Mouse (Mus musculus) embryonic facial prominence, embryonic 14.5 days (tissue): ENCODE data around the gene Mipol1. TPM values are rescaled to one million over a fixed set of nuclear protein-coding genes. Genes with fewer than 3 reads are reported as not detected.

Source experiments
- ATAC-seq: fragments of 200-750 bp; cut with Nextera tagmentation; 2 replicates; pipeline ENCODE4 v1.8.0; 2017; ENCODE audit warnings: low read depth, moderate number of reproducible peaks, moderate TSS enrichment
- DNase-seq: peaks from one replicate; pipeline ENCODE4 v3.0.0-alpha.2; 2015; ENCODE audit warnings: low spot score
- H3K27ac ChIP-seq: fragments of 300-500 bp; sonication (generic); replicated peaks from 2 replicates; pipeline ENCODE4 v1.5.1; 2014; ENCODE audit warnings: low read depth, mild to moderate bottlenecking, low read length, moderate library complexity
- H3K27me3 ChIP-seq: fragments of 300-500 bp; sonication (generic); replicated peaks from 2 replicates; pipeline ENCODE4 v1.6.1; 2014; ENCODE audit warnings: low read length; ENCODE audit not compliant: control insufficient read depth, insufficient read depth
- H3K36me3 ChIP-seq: fragments of 300-500 bp; sonication (generic); 2 replicates; pipeline ENCODE4 v1.6.1; 2014; ENCODE audit warnings: low read length, mixed read lengths; ENCODE audit not compliant: control insufficient read depth, insufficient read depth
- H3K4me1 ChIP-seq: fragments of 300-500 bp; sonication (generic); 2 replicates; pipeline ENCODE4 v1.6.1; 2014; ENCODE audit warnings: antibody characterized with exemption, low read length; ENCODE audit not compliant: control insufficient read depth, insufficient read depth
- H3K4me2 ChIP-seq: fragments of 300-500 bp; sonication (generic); 2 replicates; pipeline ENCODE4 v1.6.1; 2014; ENCODE audit warnings: low read depth, mild to moderate bottlenecking, low read length, moderate library complexity, mixed read lengths
- H3K4me3 ChIP-seq: fragments of 300-500 bp; sonication (generic); 2 replicates; pipeline ENCODE4 v1.5.1; 2014; ENCODE audit warnings: low read depth, mild to moderate bottlenecking, low read length
- H3K9ac ChIP-seq: fragments of 300-500 bp; sonication (generic); 2 replicates; pipeline ENCODE4 v1.6.1; 2014; ENCODE audit warnings: low read depth, mild to moderate bottlenecking, low read length, moderate library complexity, mixed read lengths
- H3K9me3 ChIP-seq: fragments of 300-500 bp; sonication (generic); 2 replicates; pipeline ENCODE4 v1.6.1; 2016; ENCODE audit warnings: low read length; ENCODE audit not compliant: control insufficient read depth
- WGBS: fragments of 180-500 bp; shearing (Covaris S2); extraction: QIAGEN DNeasy Blood & Tissue Kit; methylation state at CpG from one replicate; pipeline ENCODE4 v1.1.7; 2014; 5-methylcytosine and 5-hydroxymethylcytosine counted together
- polyA plus RNA-seq: library from polyadenylated mRNA; unstranded; fragments of >200 nt; fragmentation: Nextera tagmentation; extraction: Ambion mirVana; gene quantifications from 2 replicates; pipeline ENCODE4 v1.2.1, GENCODE M21; 2014

Gene Mipol1
- polyA plus RNA-seq, 1 experiment from 2014 or later: 6.9 TPM

- no peaks in the 10 kb centered on the region for H3K27me3 ChIP-seq
- ATAC-seq: no peak
- H3K4me1 ChIP-seq: no peaks in the 10 kb centered on the region
- 56% methylated on average over 4 of the region's 4 CpGs for WGBS
- H3K9me3 ChIP-seq: no peaks in the 10 kb centered on the region
- no peak overlapping the region for H3K27ac ChIP-seq
- H3K36me3 ChIP-seq: no peaks in the 10 kb centered on the region
- H3K4me2 ChIP-seq: no peak overlapping the region
- H3K9ac ChIP-seq: no peak overlapping the region
- DNase-seq: peak; percentile 23
- H3K4me3 ChIP-seq: no peak overlapping the region
Measured at GRCm38 (mm10) chr12:57509726-57510125, 279.5 kb downstream of the Mipol1 start.

- 76% methylated on average over 4 of the region's 4 CpGs for WGBS
- H3K36me3 ChIP-seq: no peaks in the 10 kb centered on the region
- ATAC-seq: no peak
- DNase-seq: no peak
- H3K9me3 ChIP-seq: no peaks in the 10 kb centered on the region
- no peak overlapping the region for H3K27ac ChIP-seq
- no peaks in the 10 kb centered on the region for H3K4me1 ChIP-seq
- H3K9ac ChIP-seq: no peak overlapping the region
- H3K27me3 ChIP-seq: no peaks in the 10 kb centered on the region
- no peak overlapping the region for H3K4me2 ChIP-seq
- H3K4me3 ChIP-seq: no peak overlapping the region
Measured at GRCm38 (mm10) chr12:57511127-57511526, 280.9 kb downstream of the Mipol1 start.

GRCm38 (mm10) chr12:57511560-57511959 is 281.3 kb downstream of the Mipol1 start:
- Histone ChIP-seq H3K4me1 (no peaks in the 10 kb centered on the region), H3K27ac (no peak overlapping the region), H3K9ac (no peak overlapping the region), H3K9me3 (no peaks in the 10 kb centered on the region), H3K4me3 (no peak overlapping the region), H3K27me3 (no peaks in the 10 kb centered on the region), H3K4me2 (no peak overlapping the region), H3K36me3 (no peaks in the 10 kb centered on the region)
- DNase-seq: no peak
- ATAC-seq: no peak
- WGBS: 82% methylated on average over 5 of the region's 5 CpGs

- no peak overlapping the region for H3K4me3 ChIP-seq
- H3K27ac ChIP-seq: no peak overlapping the region
- ATAC-seq: no peak
- DNase-seq: no peak
- H3K9ac ChIP-seq: no peak overlapping the region
- no peak overlapping the region for H3K4me2 ChIP-seq
- H3K36me3 ChIP-seq: no peaks in the 10 kb centered on the region
- H3K9me3 ChIP-seq: no peaks in the 10 kb centered on the region
- 60% methylated on average over 1 of the region's 1 CpGs for WGBS
- H3K27me3 ChIP-seq: no peaks in the 10 kb centered on the region
- H3K4me1 ChIP-seq: no peaks in the 10 kb centered on the region
Measured at GRCm38 (mm10) chr12:57514552-57514951, 284.3 kb downstream of the Mipol1 start.

- H3K9ac ChIP-seq: no peak overlapping the region
- DNase-seq: no peak
- no peak overlapping the region for H3K4me2 ChIP-seq
- no peak overlapping the region for H3K4me3 ChIP-seq
- H3K36me3 ChIP-seq: no peaks in the 10 kb centered on the region
- no peak for ATAC-seq
- WGBS: 51% methylated on average over 12 of the region's 12 CpGs
- no peaks in the 10 kb centered on the region for H3K27me3 ChIP-seq
- no peaks in the 10 kb centered on the region for H3K9me3 ChIP-seq
- no peaks in the 10 kb centered on the region for H3K4me1 ChIP-seq
- no peak overlapping the region for H3K27ac ChIP-seq
Measured at GRCm38 (mm10) chr12:57515702-57516377, 285.6 kb downstream of the Mipol1 start.

- H3K4me2 ChIP-seq: no peak overlapping the region
- no peak for DNase-seq
- H3K4me1 ChIP-seq: no peaks in the 10 kb centered on the region
- peaks cover 32% of the 10 kb centered on the region for H3K27me3 ChIP-seq
- ATAC-seq: no peak
- no peaks in the 10 kb centered on the region for H3K9me3 ChIP-seq
- H3K9ac ChIP-seq: no peak overlapping the region
- H3K36me3 ChIP-seq: no peaks in the 10 kb centered on the region
- H3K4me3 ChIP-seq: no peak overlapping the region
- 72% methylated on average over 4 of the region's 4 CpGs for WGBS
- H3K27ac ChIP-seq: no peak overlapping the region
Measured at GRCm38 (mm10) chr12:57528335-57528734, 298.1 kb downstream of the Mipol1 start.

GRCm38 (mm10) chr12:57530474-57530873 is 300.2 kb downstream of the Mipol1 start:
- Histone ChIP-seq H3K9me3 (no peaks in the 10 kb centered on the region), H3K9ac (no peak overlapping the region), H3K36me3 (no peaks in the 10 kb centered on the region), H3K27ac (no peak overlapping the region), H3K4me1 (no peaks in the 10 kb centered on the region), H3K27me3 (peaks cover 53% of the 10 kb centered on the region), H3K4me3 (no peak overlapping the region), H3K4me2 (no peak overlapping the region)
- 15% methylated on average over 9 of the region's 9 CpGs for WGBS
- no peak for ATAC-seq
- DNase-seq: no peak

GRCm38 (mm10) chr12:57534517-57534878 is 304.3 kb downstream of the Mipol1 start:
- peaks cover 90% of the 10 kb centered on the region for H3K27me3 ChIP-seq
- peak overlapping the region; percentile 8; the same call in 1 of the 2 replicates for H3K4me2 ChIP-seq
- no peak overlapping the region for H3K9ac ChIP-seq
- H3K27ac ChIP-seq: no peak overlapping the region
- H3K36me3 ChIP-seq: no peaks in the 10 kb centered on the region
- H3K9me3 ChIP-seq: no peaks in the 10 kb centered on the region
- H3K4me1 ChIP-seq: 0 out of 2 replicates have a peak, but pooled peaks cover 7% of the 10 kb centered on the region
- no peak for DNase-seq
- H3K4me3 ChIP-seq: 0 out of 2 replicates have a peak overlapping the region, but pooled peaks have one; percentile 3
- ATAC-seq: peak; percentile 19; the same call in 1 of the 2 replicates
- WGBS: 5% methylated on average over 4 of the region's 6 CpGs
